Mouse (Mus musculus): ENCODE measurements around the gene Olfr472.
"Not testable (repeated sequence)": the region's sequence is repeated elsewhere in the genome, so short reads cannot be mapped to it uniquely, and the experiment has no call there.

Olfr472 gene

DNA sequence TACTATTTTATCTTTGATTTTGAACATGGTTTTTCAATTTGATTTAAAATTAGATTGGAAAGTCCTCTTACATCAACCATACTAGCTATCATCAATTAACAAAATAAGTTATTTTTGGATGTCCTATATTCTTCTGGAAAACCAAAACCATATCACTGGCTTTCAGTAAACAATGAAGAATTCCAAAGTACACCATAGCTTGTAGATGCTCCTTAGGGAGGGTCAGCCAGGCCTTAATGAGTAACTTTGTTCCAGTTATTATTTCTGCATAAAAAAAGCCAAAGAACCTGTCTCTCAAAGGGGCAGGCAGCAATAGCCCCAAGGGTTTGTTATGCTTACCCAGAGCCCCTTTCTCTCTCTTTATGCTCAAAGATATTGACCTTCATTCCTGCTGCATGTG lies at the start of gene Olfr472:
Gene Olfr472, plus strand, starts transcription at position 301 of the 400 bp plus-strand sequence.
- no peak for DNase-seq

- DNase-seq = no peak
Measured at GRCm38 (mm10) chr7:107930146-107930545, 32.4 kb downstream of the Olfr472 start, which contains the start of gene Olfr473. Gene Olfr473 (plus strand): TSS chr7:107930446.

DNA sequence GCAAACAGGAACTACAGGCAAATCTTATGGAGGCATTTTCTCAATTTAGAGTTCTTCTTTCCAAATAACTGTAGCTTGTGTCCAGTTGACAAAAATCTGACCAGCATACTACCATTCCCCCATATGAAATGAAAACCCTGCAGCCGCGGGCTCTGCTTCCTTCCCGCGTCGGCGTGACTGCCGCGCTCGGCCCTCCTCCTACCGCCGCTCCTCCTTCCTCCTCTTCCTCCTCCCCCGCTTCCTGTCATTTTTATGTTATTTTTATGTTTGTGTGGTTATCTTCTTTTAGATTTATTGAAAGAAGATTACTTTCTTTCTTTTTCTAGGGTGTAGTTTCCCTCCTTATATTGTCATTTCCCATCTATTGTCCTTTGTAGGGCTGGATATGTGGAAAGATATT lies 54.8 kb downstream of the Olfr472 start:
- not testable (repeated sequence) for DNase-seq

DNA sequence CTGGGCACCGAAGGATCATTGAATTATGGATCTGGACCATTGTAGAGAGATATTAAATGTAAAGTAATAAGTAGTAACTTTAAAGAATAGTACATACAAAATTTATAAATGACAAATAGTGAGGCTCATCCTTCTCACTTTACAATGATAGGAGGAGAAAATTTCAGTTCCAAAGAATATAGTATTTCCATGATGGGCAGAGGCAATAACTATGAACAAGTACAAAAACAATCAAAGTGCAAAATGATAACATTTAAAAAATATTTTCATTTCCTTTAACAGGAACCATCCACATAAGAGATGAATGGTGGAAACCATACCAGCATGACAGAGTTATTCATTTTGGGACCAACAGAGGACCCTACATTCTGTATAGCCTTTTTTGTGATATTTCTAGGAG lies 56.6 kb downstream of the Olfr472 start, which contains the start of gene Olfr474:
Gene Olfr474, plus strand, starts transcription at position 301 of the 400 bp plus-strand sequence.
- DNase-seq = no peak
